Comparison of ENCODE assay signal across 9 mouse cellular contexts in genomic region chr16:30827901-30828608, GRCm38 (mm10).
DNase-seq lines count a peak whose midpoint lies in the region; ATAC-seq and TF ChIP-seq lines count a peak whose summit lies in the region.
"Had no signal": no experiment of that assay in that cellular context is flagged by ENCODE, and none has a peak within 500 bp of the region (broad histone marks: within the 10 kb centered on the region; RNA-seq: fewer than 3 reads in every experiment).

No protein-coding gene starts in this region.

- 59% methylated on average over 9 of the region's 9 CpGs for WGBS in lung, postnatal 0 days

- H3K27me3 ChIP-seq in lung, postnatal 0 days (replicated peaks; ENCODE audit: insufficient read depth, low read length) = no peaks in the 10 kb centered on the region

- no peaks in the 10 kb centered on the region for H3K36me3 ChIP-seq in lung, postnatal 0 days (ENCODE audit: insufficient read depth, low read length)

- no peak overlapping the region for H3K9ac ChIP-seq in lung, postnatal 0 days (replicated peaks; ENCODE audit: low read depth)

- peak; percentile 47 for DNase-seq in adrenal gland, adult 2 months
- no peak for DNase-seq in adrenal gland, postnatal 25 days
- peak; percentile 91 for DNase-seq in fat pad, adult 2 months (ENCODE audit: extremely low read depth, low read depth, low spot score)
- peak; percentile 78 to 83 for DNase-seq in heart, postnatal 10 days
- DNase-seq in lung, postnatal 0 days (ENCODE audit: low spot score) = peak; percentile 93
- no peak for DNase-seq in left cerebral cortex, adult 2 months (ENCODE audit: extremely low spot score in 1 of 2, low spot score in 2 of 2)
- no peak for DNase-seq in left cerebral cortex, adult 11 months (ENCODE audit: low spot score)

- peaks cover 4% of the 10 kb centered on the region; the same call in 1 of the 2 replicates for H3K4me1 ChIP-seq in lung, postnatal 0 days (ENCODE audit: insufficient read depth, low read depth, low read length)

- intact Hi-C loops in heart, postnatal 10 days (cut with DNase I) = no loop called here
- intact Hi-C loops in left cerebral cortex, adult 2 months (cut with DNase I) = no loop called here

- 0 out of 2 replicates have a peak, but pooled peaks have one; percentile 2 for TF ChIP-seq CTCF in lung, postnatal 0 days (IDR thresholded peaks at IDR 0.05)
- no peak for TF ChIP-seq CTCF in left cerebral cortex, adult 2 months (IDR thresholded peaks at IDR 0.05)

- ATAC-seq in lung, postnatal 0 days = peak; percentile 85
- ATAC-seq in granulocyte monocyte progenitor cell, adult 5-6 weeks (replicated peaks; ENCODE audit: poor library complexity, severe bottlenecking) = no peak
- ATAC-seq: inflammation-experienced regulatory T-cells, adult 6 months had no signal

- H3K9me3 ChIP-seq in lung, postnatal 0 days (ENCODE audit: low read length) = no peaks in the 10 kb centered on the region

- H3K27ac ChIP-seq in lung, postnatal 0 days (ENCODE audit: low read length) = peak overlapping the region; percentile 73
- H3K27ac ChIP-seq in left cerebral cortex, adult 2 months = no peak overlapping the region

- H3K4me2 ChIP-seq in lung, postnatal 0 days (replicated peaks; ENCODE audit: low read depth, low read length) = no peak overlapping the region

- TF ChIP-seq EP300 in lung, postnatal 0 days (IDR thresholded peaks at IDR 0.05) = peak; percentile 84

- no peak overlapping the region for H3K4me3 ChIP-seq in lung, postnatal 0 days (ENCODE audit: low read depth, low read length)
- H3K4me3 ChIP-seq in left cerebral cortex, adult 2 months = no peak overlapping the region

Comparison
In these comparisons a context has a peak if more than half of its experiments do, and no peak if none do; other contexts are left out.
1. DNase-seq: peak in adrenal gland, adult 2 months (single experiment), fat pad, adult 2 months (single experiment), heart, postnatal 10 days (2 of 2) and lung, postnatal 0 days (single experiment); none in adrenal gland, postnatal 25 days (single experiment), left cerebral cortex, adult 2 months (0 of 2) and left cerebral cortex, adult 11 months (single experiment).